Mouse (Mus musculus): ENCODE measurements around the gene Nrbp1.

GRCm38 (mm10) chr5:31202933-31203332, 37.7 kb upstream of the Nrbp1 start:
- no peak for TF ChIP-seq CTCF (IDR thresholded peaks at IDR 0.05; ENCODE audit: extremely low read depth, insufficient read depth, low read length)
- no peak for TF ChIP-seq POLR2A (IDR thresholded peaks at IDR 0.05; ENCODE audit: extremely low read depth, insufficient read depth, low read length)
